Mouse (Mus musculus): ENCODE results near the gene Cenpx. TPM values are rescaled to one million over a fixed set of nuclear protein-coding genes. Genes with fewer than 3 reads are reported as not detected.

Gene Cenpx
- polyA plus RNA-seq, 1 experiment from 2014 or later, result 140 TPM

GRCm38 (mm10) chr11:120727564-120727963 lies 14.0 kb upstream of the Cenpx start:
- Histone ChIP-seq H3K4me2 (ENCODE audit: low read length) (peak overlapping the region; percentile 86), H3K9ac (ENCODE audit: low read length) (no peak overlapping the region), H3K4me1 (ENCODE audit: control insufficient read depth, insufficient read depth, low read length) (peaks cover 4% of the 10 kb centered on the region; the same call in 1 of the 2 replicates), H3K9me3 (replicated peaks; ENCODE audit: control insufficient read depth, low read length) (no peaks in the 10 kb centered on the region), H3K36me3 (ENCODE audit: control insufficient read depth, insufficient read depth, low read length) (0 out of 2 replicates have a peak, but pooled peaks cover 4% of the 10 kb centered on the region), H3K27me3 (replicated peaks; ENCODE audit: control insufficient read depth, insufficient read depth, low read length) (no peaks in the 10 kb centered on the region), H3K27ac (ENCODE audit: low read depth, low read length) (no peak overlapping the region), H3K4me3 (ENCODE audit: low read depth, low read length) (no peak overlapping the region)
- WGBS, result 61% methylated on average over 12 of the region's 12 CpGs
- ATAC-seq, result no peak
- no peak for DNase-seq (ENCODE audit: low spot score)

- 0 out of 2 replicates have a peak, but pooled peaks cover 4% of the 10 kb centered on the region for H3K36me3 ChIP-seq (ENCODE audit: control insufficient read depth, insufficient read depth, low read length)
- H3K9ac ChIP-seq (ENCODE audit: low read length), result peak within 1 kb of the TSS; percentile 60
- ATAC-seq (peak; percentile 81), DNase-seq (ENCODE audit: low spot score) (peak; percentile 83)
- no peaks in the 10 kb centered on the region for H3K9me3 ChIP-seq (replicated peaks; ENCODE audit: control insufficient read depth, low read length)
- under 1% methylated on average over 14 of the region's 14 CpGs for WGBS
- no peaks in the 10 kb centered on the region for H3K27me3 ChIP-seq (replicated peaks; ENCODE audit: control insufficient read depth, insufficient read depth, low read length)
- H3K27ac ChIP-seq (ENCODE audit: low read depth, low read length), result no peak within 1 kb of the TSS
- H3K4me2 ChIP-seq (ENCODE audit: low read length), result peak within 1 kb of the TSS; percentile 86
- H3K4me1 ChIP-seq (ENCODE audit: control insufficient read depth, insufficient read depth, low read length), result peaks cover 4% of the 10 kb centered on the region; the same call in 1 of the 2 replicates
- H3K4me3 ChIP-seq (ENCODE audit: low read depth, low read length), result peak within 1 kb of the TSS; percentile 46
These were observed 13.6 kb upstream of the Cenpx start, which contains the start of gene Dcxr for GRCm38 (mm10) chr11:120727169-120727527. Gene Dcxr, minus strand, starts transcription at chr11:120727281.

GRCm38 (mm10) chr11:120726243-120727168 lies 13.0 kb upstream of the Cenpx start:
- ATAC-seq, result 0 out of 2 replicates have a peak, but pooled peaks have one; percentile 12
- 0 out of 2 replicates have a peak, but pooled peaks cover 4% of the 10 kb centered on the region for H3K36me3 ChIP-seq (ENCODE audit: control insufficient read depth, insufficient read depth, low read length)
- H3K4me1 ChIP-seq (ENCODE audit: control insufficient read depth, insufficient read depth, low read length), result peaks cover 9% of the 10 kb centered on the region
- WGBS, result 20% methylated on average over 34 of the region's 36 CpGs
- H3K27ac ChIP-seq (ENCODE audit: low read depth, low read length), result no peak overlapping the region
- peak overlapping the region; percentile 46 for H3K4me3 ChIP-seq (ENCODE audit: low read depth, low read length)
- no peaks in the 10 kb centered on the region for H3K27me3 ChIP-seq (replicated peaks; ENCODE audit: control insufficient read depth, insufficient read depth, low read length)
- H3K9ac ChIP-seq (ENCODE audit: low read length), result peak overlapping the region; percentile 60
- peak overlapping the region; percentile 86 for H3K4me2 ChIP-seq (ENCODE audit: low read length)
- H3K9me3 ChIP-seq (replicated peaks; ENCODE audit: control insufficient read depth, low read length), result no peaks in the 10 kb centered on the region
- no peak for DNase-seq (ENCODE audit: low spot score)

GRCm38 (mm10) chr11:120723509-120723908 lies 10.0 kb upstream of the Cenpx start:
- 85% methylated on average over 7 of the region's 7 CpGs for WGBS
- Histone ChIP-seq H3K4me3 (ENCODE audit: low read depth, low read length) (no peak overlapping the region), H3K27ac (ENCODE audit: low read depth, low read length) (no peak overlapping the region), H3K9ac (ENCODE audit: low read length) (no peak overlapping the region), H3K4me1 (ENCODE audit: control insufficient read depth, insufficient read depth, low read length) (peaks cover 11% of the 10 kb centered on the region), H3K36me3 (ENCODE audit: control insufficient read depth, insufficient read depth, low read length) (peaks cover 17% of the 10 kb centered on the region), H3K27me3 (replicated peaks; ENCODE audit: control insufficient read depth, insufficient read depth, low read length) (no peaks in the 10 kb centered on the region), H3K9me3 (replicated peaks; ENCODE audit: control insufficient read depth, low read length) (no peaks in the 10 kb centered on the region), H3K4me2 (ENCODE audit: low read length) (no peak overlapping the region)
- DNase-seq (ENCODE audit: low spot score) (no peak), ATAC-seq (no peak)

GRCm38 (mm10) chr11:120722761-120723382 lies 9.3 kb upstream of the Cenpx start:
- no peak for ATAC-seq
- WGBS, result 88% methylated on average over 11 of the region's 11 CpGs
- Histone ChIP-seq H3K27ac (ENCODE audit: low read depth, low read length) (no peak overlapping the region), H3K4me2 (ENCODE audit: low read length) (peak overlapping the region; percentile 95; the same call in 1 of the 2 replicates), H3K4me1 (ENCODE audit: control insufficient read depth, insufficient read depth, low read length) (peaks cover 11% of the 10 kb centered on the region), H3K9me3 (replicated peaks; ENCODE audit: control insufficient read depth, low read length) (no peaks in the 10 kb centered on the region), H3K27me3 (replicated peaks; ENCODE audit: control insufficient read depth, insufficient read depth, low read length) (no peaks in the 10 kb centered on the region), H3K36me3 (ENCODE audit: control insufficient read depth, insufficient read depth, low read length) (peaks cover 24% of the 10 kb centered on the region), H3K9ac (ENCODE audit: low read length) (peak overlapping the region; percentile 84; the same call in 1 of the 2 replicates), H3K4me3 (ENCODE audit: low read depth, low read length) (no peak overlapping the region)
- DNase-seq (ENCODE audit: low spot score), result no peak

- Histone ChIP-seq H3K27me3 (replicated peaks; ENCODE audit: control insufficient read depth, insufficient read depth, low read length) (no peaks in the 10 kb centered on the region), H3K4me1 (ENCODE audit: control insufficient read depth, insufficient read depth, low read length) (peaks cover 11% of the 10 kb centered on the region), H3K9ac (ENCODE audit: low read length) (peak overlapping the region; percentile 84), H3K27ac (ENCODE audit: low read depth, low read length) (no peak overlapping the region), H3K4me3 (ENCODE audit: low read depth, low read length) (peak overlapping the region; percentile 64), H3K9me3 (replicated peaks; ENCODE audit: control insufficient read depth, low read length) (no peaks in the 10 kb centered on the region), H3K36me3 (ENCODE audit: control insufficient read depth, insufficient read depth, low read length) (peaks cover 31% of the 10 kb centered on the region), H3K4me2 (ENCODE audit: low read length) (peak overlapping the region; percentile 95)
- WGBS, result 17% methylated on average over 21 of the region's 21 CpGs
- ATAC-seq, result no peak
- no peak for DNase-seq (ENCODE audit: low spot score)
These were observed 8.6 kb upstream of the Cenpx start for GRCm38 (mm10) chr11:120722067-120722630.

GRCm38 (mm10) chr11:120721124-120722066 lies 7.9 kb upstream of the Cenpx start, which contains the start of gene Rac3:
Gene Rac3, plus strand, starts transcription at chr11:120721470.
- no peaks in the 10 kb centered on the region for H3K9me3 ChIP-seq (replicated peaks; ENCODE audit: control insufficient read depth, low read length)
- peak within 1 kb of the TSS; percentile 95 for H3K4me2 ChIP-seq (ENCODE audit: low read length)
- peak within 1 kb of the TSS; percentile 84 for H3K9ac ChIP-seq (ENCODE audit: low read length)
- WGBS, result under 1% methylated on average over 90 of the region's 90 CpGs
- H3K27ac ChIP-seq (ENCODE audit: low read depth, low read length), result no peak within 1 kb of the TSS
- H3K4me1 ChIP-seq (ENCODE audit: control insufficient read depth, insufficient read depth, low read length), result peaks cover 8% of the 10 kb centered on the region
- peak within 1 kb of the TSS; percentile 64 for H3K4me3 ChIP-seq (ENCODE audit: low read depth, low read length)
- peaks cover 38% of the 10 kb centered on the region for H3K36me3 ChIP-seq (ENCODE audit: control insufficient read depth, insufficient read depth, low read length)
- H3K27me3 ChIP-seq (replicated peaks; ENCODE audit: control insufficient read depth, insufficient read depth, low read length), result no peaks in the 10 kb centered on the region
- DNase-seq (ENCODE audit: low spot score), result peak; percentile 86
- ATAC-seq, result peak; percentile 90

- 11% methylated on average over 17 of the region's 17 CpGs for WGBS
- Histone ChIP-seq H3K4me2 (ENCODE audit: low read length) (peak overlapping the region; percentile 95), H3K27ac (ENCODE audit: low read depth, low read length) (no peak overlapping the region)
These were observed 6.9 kb upstream of the Cenpx start for GRCm38 (mm10) chr11:120720450-120720849.

More at GRCm38 (mm10) chr11:120720450-120720849, 6.9 kb upstream of the Cenpx start:
- peaks cover 7% of the 10 kb centered on the region for H3K4me1 ChIP-seq (ENCODE audit: control insufficient read depth, insufficient read depth, low read length)
- ATAC-seq (peak; percentile 16), DNase-seq (ENCODE audit: low spot score) (peak; percentile 94)
- H3K9ac ChIP-seq (ENCODE audit: low read length), result peak overlapping the region; percentile 84
- H3K9me3 ChIP-seq (replicated peaks; ENCODE audit: control insufficient read depth, low read length), result no peaks in the 10 kb centered on the region
- peak overlapping the region; percentile 64 for H3K4me3 ChIP-seq (ENCODE audit: low read depth, low read length)
- H3K27me3 ChIP-seq (replicated peaks; ENCODE audit: control insufficient read depth, insufficient read depth, low read length), result no peaks in the 10 kb centered on the region
- peaks cover 41% of the 10 kb centered on the region for H3K36me3 ChIP-seq (ENCODE audit: control insufficient read depth, insufficient read depth, low read length)
